ENCODE assay signal across 10 mouse cellular contexts in genomic region chr4:58578488-58578887, GRCm38 (mm10). TPM values are rescaled to one million over a fixed set of nuclear protein-coding genes. Genes with fewer than 3 reads are reported as not detected.
A peak's percentile ranks its signal among the peaks of the same experiment; 100 is the strongest.
DNase-seq lines count a peak whose midpoint lies in the region; ATAC-seq and TF ChIP-seq lines count a peak whose summit lies in the region.
"Had no signal": no experiment of that assay in that cellular context is flagged by ENCODE, and none has a peak within 500 bp of the region (broad histone marks: within the 10 kb centered on the region; RNA-seq: fewer than 3 reads in every experiment).

No protein-coding gene starts in this region.

- no peaks in the 10 kb centered on the region for H3K9me3 ChIP-seq in kidney, embryonic 16.5 days (ENCODE audit: low read length)

- no peaks in the 10 kb centered on the region for H3K27me3 ChIP-seq in heart, adult 2 months (ENCODE audit: control insufficient read depth, insufficient read depth, low read length)
- no peaks in the 10 kb centered on the region for H3K27me3 ChIP-seq in kidney, embryonic 16.5 days (ENCODE audit: insufficient read depth, low read length)
- H3K27me3 ChIP-seq: Patski had no signal

- no peak overlapping the region for H3K4me2 ChIP-seq in kidney, embryonic 16.5 days (replicated peaks; ENCODE audit: low read depth, low read length)

- intact Hi-C loops in heart, adult 2 months (cut with DNase I): loop anchor here (5.0 kb wide), 1 partner anchor 39 kb away; no protein-coding TSS in a partner anchor
- intact Hi-C loops in left cerebral cortex, postnatal 25 days (cut with DNase I): no loop called here

- TF ChIP-seq POLR2A in brain, embryonic 14.5 days (IDR thresholded peaks at IDR 0.05; ENCODE audit: borderline replicate concordance, extremely low read depth, insufficient read depth, insufficient read length, poor library complexity, severe bottlenecking): no peak
- TF ChIP-seq POLR2A in heart, adult 2 months (IDR thresholded peaks at IDR 0.05; ENCODE audit: insufficient read depth, low read depth, low read length): no peak

- TF ChIP-seq CTCF in brain, embryonic 14.5 days (IDR thresholded peaks at IDR 0.05; ENCODE audit: borderline replicate concordance, extremely low read depth, insufficient read depth, insufficient read length): no peak
- peak; percentile 16; the same call in 1 of the 2 replicates for TF ChIP-seq CTCF in heart, adult 2 months (IDR thresholded peaks at IDR 0.05)

- TF ChIP-seq EP300 in heart, adult 2 months (IDR thresholded peaks at IDR 0.05; ENCODE audit: insufficient read depth, low read depth, low read length): peak; percentile 72; the same call in 1 of the 2 replicates

- H3K79me2 ChIP-seq in heart, adult 2 months (replicated peaks; ENCODE audit: control insufficient read depth, insufficient read depth, low read length): no peaks in the 10 kb centered on the region

- no peak overlapping the region for H3K27ac ChIP-seq in heart, adult 2 months
- H3K27ac ChIP-seq in kidney, embryonic 16.5 days (ENCODE audit: low read length): no peak overlapping the region

- 26% methylated on average over 2 of the region's 2 CpGs for WGBS in heart, adult 2 months
- WGBS in kidney, embryonic 16.5 days: 26% methylated on average over 2 of the region's 2 CpGs

- H3K4me1 ChIP-seq in heart, adult 2 months (ENCODE audit: control insufficient read depth, insufficient read depth, low read length): no peaks in the 10 kb centered on the region
- H3K4me1 ChIP-seq in kidney, embryonic 16.5 days (ENCODE audit: insufficient read depth, low read length): no peaks in the 10 kb centered on the region

- no peak overlapping the region for H3K9ac ChIP-seq in heart, adult 2 months (ENCODE audit: low read depth, low read length)
- no peak overlapping the region for H3K9ac ChIP-seq in kidney, embryonic 16.5 days (replicated peaks; ENCODE audit: low read length)

- H3K4me3 ChIP-seq in heart, adult 2 months: no peak overlapping the region
- no peak overlapping the region for H3K4me3 ChIP-seq in kidney, embryonic 16.5 days (ENCODE audit: low read length)
- H3K4me3 ChIP-seq: erythroblast, embryonic 14.5 days had no signal

- DNase-seq in brain, embryonic 14.5 days (ENCODE audit: low read depth): peak; percentile 11
- DNase-seq in heart, adult 2 months: peak in 1 of 2 experiments; percentile 56
- DNase-seq in lung, postnatal 4 days: peak; percentile 26 to 67
- no peak for DNase-seq in spleen, postnatal 10 days (ENCODE audit: low spot score in 2 of 2)
- DNase-seq in left cerebral cortex, postnatal 25 days (ENCODE audit: low spot score in 2 of 2): no peak
- DNase-seq in ovary, postnatal 10 days (ENCODE audit: low spot score): no peak
- DNase-seq: midbrain, embryonic 14.5 days had no signal

- H3K36me3 ChIP-seq in heart, adult 2 months (ENCODE audit: control insufficient read depth, insufficient read depth, low read length): no peaks in the 10 kb centered on the region
- H3K36me3 ChIP-seq in kidney, embryonic 16.5 days (ENCODE audit: insufficient read depth, low read length): no peaks in the 10 kb centered on the region

- ATAC-seq in kidney, embryonic 16.5 days (ENCODE audit: low FRiP score, low TSS enrichment): peak; percentile 81
- ATAC-seq: Patski had no signal

RNA-seq across cellular contexts. Expression of gene Lpar1, which starts 24.8 kb away (rescaled TPM):
- polyA plus RNA-seq in brain, embryonic 14.5 days (2012; rRNA removed): 11.9 and 12.6 TPM in 2 replicates
- total RNA-seq in heart, adult 2 months (2021): 10 to 100 TPM in 1 of 2 experiments, 1 to 10 TPM in 1; 8.0 to 10.7 TPM
- 15.8 and 21.1 TPM in 2 replicates for polyA plus RNA-seq in heart, adult 2 months (2012; rRNA removed)
- 36.2 and 37.0 TPM in 2 replicates for polyA plus RNA-seq in kidney, embryonic 16.5 days (2015; fragmentation: Nextera tagmentation; extraction: Ambion mirVana)
- total RNA-seq in left cerebral cortex, postnatal 25 days (2021): 10 to 100 TPM; 19.2 to 21.0 TPM

Comparison
In these comparisons a context has a peak if more than half of its experiments do, and no peak if none do; other contexts are left out.
1. DNase-seq: peak in brain, embryonic 14.5 days (single experiment) and lung, postnatal 4 days (2 of 2); none in spleen, postnatal 10 days (0 of 2), left cerebral cortex, postnatal 25 days (0 of 2) and ovary, postnatal 10 days (single experiment).